Mouse (Mus musculus) stomach, embryonic 14.5 days (tissue): ENCODE measurements around the gene Tcp11l2. TPM values are rescaled to one million over a fixed set of nuclear protein-coding genes. Genes with fewer than 3 reads are reported as not detected.

Source experiments
- ATAC-seq: fragments of 200-750 bp; cut with Nextera tagmentation; 2 replicates; pipeline ENCODE4 v1.8.0; 2017; ENCODE audit warnings: low read depth, moderate TSS enrichment; ENCODE audit not compliant: insufficient number of reproducible peaks, insufficient read depth, low FRiP score
- H3K27ac ChIP-seq: fragments of 300-500 bp; sonication (generic); 2 replicates; pipeline ENCODE4 v1.5.1; 2014; ENCODE audit warnings: mild to moderate bottlenecking, low read length, moderate library complexity, mixed read lengths
- H3K27me3 ChIP-seq: fragments of 300-500 bp; sonication (generic); 2 replicates; pipeline ENCODE4 v1.6.1; 2014; ENCODE audit warnings: low read length, control low read depth, mixed read lengths; ENCODE audit not compliant: control insufficient read depth, insufficient read depth
- H3K36me3 ChIP-seq: fragments of 300-500 bp; sonication (generic); 2 replicates; pipeline ENCODE4 v1.6.1; 2014; ENCODE audit warnings: mild to moderate bottlenecking, control low read depth, low read length, moderate library complexity, mixed read lengths; ENCODE audit not compliant: control insufficient read depth, insufficient read depth
- H3K4me1 ChIP-seq: fragments of 300-500 bp; sonication (generic); 2 replicates; pipeline ENCODE4 v1.6.1; 2014; ENCODE audit warnings: low read length, control low read depth, mixed read lengths; ENCODE audit not compliant: control insufficient read depth, insufficient read depth
- H3K4me2 ChIP-seq: fragments of 300-500 bp; sonication (generic); replicated peaks from 2 replicates; pipeline ENCODE4 v1.6.1; 2014; ENCODE audit warnings: low read depth, low read length, control low read depth
- H3K4me3 ChIP-seq: fragments of 300-500 bp; sonication (generic); 2 replicates; pipeline ENCODE4 v1.5.1; 2014; ENCODE audit warnings: low read depth, low read length, control low read depth
- H3K9ac ChIP-seq: fragments of 300-500 bp; sonication (generic); replicated peaks from 2 replicates; pipeline ENCODE4 v1.6.1; 2014; ENCODE audit warnings: low read depth, mild to moderate bottlenecking, control low read depth, low read length, moderate library complexity, mixed read lengths
- H3K9me3 ChIP-seq: fragments of 300-500 bp; sonication (generic); 2 replicates; pipeline ENCODE4 v1.6.1; 2016; ENCODE audit warnings: low read depth, low read length, control low read depth; ENCODE audit not compliant: control insufficient read depth
- WGBS: fragments of 180-500 bp; shearing (Covaris S2); extraction: QIAGEN DNeasy Blood & Tissue Kit; methylation state at CpG from one replicate; pipeline ENCODE4 v1.1.7; 2014; 5-methylcytosine and 5-hydroxymethylcytosine counted together
- polyA plus RNA-seq: library from polyadenylated mRNA; unstranded; fragments of >200 nt; fragmentation: Nextera tagmentation; extraction: Ambion mirVana; gene quantifications from 2 replicates; pipeline ENCODE4 v1.2.1, GENCODE M21; 2014

Gene Tcp11l2
- polyA plus RNA-seq = 14.7 and 14.9 TPM in 2 replicates

GRCm38 (mm10) chr10:84576395-84577070 is at the start of gene Tcp11l2:
Gene Tcp11l2 (plus strand): TSS chr10:84576626.
- peak within 1 kb of the TSS; percentile 86 for H3K4me2 ChIP-seq
- under 1% methylated on average over 44 of the region's 46 CpGs for WGBS
- H3K27ac ChIP-seq = peak within 1 kb of the TSS; percentile 80
- H3K4me1 ChIP-seq = no peaks in the 10 kb centered on the region; the same call in 1 of the 2 replicates
- peak within 1 kb of the TSS; percentile 50 for H3K9ac ChIP-seq
- peak within 1 kb of the TSS; percentile 88 for H3K4me3 ChIP-seq
- no peaks in the 10 kb centered on the region for H3K27me3 ChIP-seq
- H3K9me3 ChIP-seq = no peaks in the 10 kb centered on the region
- H3K36me3 ChIP-seq = no peaks in the 10 kb centered on the region
- ATAC-seq = peak; percentile 98

- H3K9ac ChIP-seq = no peak overlapping the region
- H3K4me2 ChIP-seq = no peak overlapping the region
- H3K9me3 ChIP-seq = no peaks in the 10 kb centered on the region
- 70% methylated on average over 5 of the region's 5 CpGs for WGBS
- ATAC-seq = no peak
- peaks cover 35% of the 10 kb centered on the region; the same call in 1 of the 2 replicates for H3K36me3 ChIP-seq
- no peak overlapping the region for H3K27ac ChIP-seq
- H3K4me3 ChIP-seq = no peak overlapping the region
- peaks cover 15% of the 10 kb centered on the region; the same call in 1 of the 2 replicates for H3K4me1 ChIP-seq
- H3K27me3 ChIP-seq = no peaks in the 10 kb centered on the region
Observed at GRCm38 (mm10) chr10:84527070-84527469, 49.4 kb upstream of the Tcp11l2 start.

- H3K4me3 ChIP-seq = no peak overlapping the region
- H3K36me3 ChIP-seq = peaks cover 35% of the 10 kb centered on the region; the same call in 1 of the 2 replicates
- ATAC-seq = no peak
- H3K27ac ChIP-seq = no peak overlapping the region
- WGBS = 81% methylated on average over 12 of the region's 12 CpGs
- H3K9me3 ChIP-seq = no peaks in the 10 kb centered on the region
- no peak overlapping the region for H3K4me2 ChIP-seq
- no peak overlapping the region for H3K9ac ChIP-seq
- no peaks in the 10 kb centered on the region for H3K27me3 ChIP-seq
- H3K4me1 ChIP-seq = peaks cover 21% of the 10 kb centered on the region; the same call in 1 of the 2 replicates
Observed at GRCm38 (mm10) chr10:84527631-84528030, 48.8 kb upstream of the Tcp11l2 start.

- peaks cover 27% of the 10 kb centered on the region; the same call in 1 of the 2 replicates for H3K36me3 ChIP-seq
- H3K9me3 ChIP-seq = no peaks in the 10 kb centered on the region
- peaks cover 24% of the 10 kb centered on the region; the same call in 1 of the 2 replicates for H3K4me1 ChIP-seq
- H3K9ac ChIP-seq = no peak overlapping the region
- no peak for ATAC-seq
- H3K27me3 ChIP-seq = no peaks in the 10 kb centered on the region
- H3K27ac ChIP-seq = no peak overlapping the region
- H3K4me3 ChIP-seq = no peak overlapping the region
- no peak overlapping the region for H3K4me2 ChIP-seq
- 90% methylated on average over 8 of the region's 8 CpGs for WGBS
Observed at GRCm38 (mm10) chr10:84530388-84530787, 46.0 kb upstream of the Tcp11l2 start.

- H3K9me3 ChIP-seq = no peaks in the 10 kb centered on the region
- 86% methylated on average over 4 of the region's 4 CpGs for WGBS
- no peak overlapping the region for H3K9ac ChIP-seq
- H3K27me3 ChIP-seq = no peaks in the 10 kb centered on the region
- H3K4me2 ChIP-seq = peak overlapping the region; percentile 58
- H3K4me1 ChIP-seq = peaks cover 24% of the 10 kb centered on the region; the same call in 1 of the 2 replicates
- ATAC-seq = no peak
- no peak overlapping the region for H3K27ac ChIP-seq
- peaks cover 24% of the 10 kb centered on the region; the same call in 1 of the 2 replicates for H3K36me3 ChIP-seq
- H3K4me3 ChIP-seq = peak overlapping the region; percentile 89
Observed at GRCm38 (mm10) chr10:84531576-84531975, 44.9 kb upstream of the Tcp11l2 start.

- H3K27me3 ChIP-seq = no peaks in the 10 kb centered on the region
- WGBS = 49% methylated on average over 16 of the region's 16 CpGs
- no peak for ATAC-seq
Observed at GRCm38 (mm10) chr10:84532191-84532889, 44.1 kb upstream of the Tcp11l2 start.

GRCm38 (mm10) chr10:84532911-84533882 is 43.2 kb upstream of the Tcp11l2 start:
- peaks cover 9% of the 10 kb centered on the region; the same call in 1 of the 2 replicates for H3K36me3 ChIP-seq
- H3K27ac ChIP-seq = peak overlapping the region; percentile 85
- H3K4me1 ChIP-seq = peaks cover 24% of the 10 kb centered on the region; the same call in 1 of the 2 replicates
- peak overlapping the region; percentile 89 for H3K4me3 ChIP-seq
- peak overlapping the region; percentile 94 for H3K9ac ChIP-seq
- peak overlapping the region; percentile 58 for H3K4me2 ChIP-seq
- ATAC-seq = peak; percentile 19
- H3K27me3 ChIP-seq = no peaks in the 10 kb centered on the region
- H3K9me3 ChIP-seq = no peaks in the 10 kb centered on the region
- 1% methylated on average over 36 of the region's 72 CpGs for WGBS

More at GRCm38 (mm10) chr10:84532191-84532889, 44.1 kb upstream of the Tcp11l2 start:
- H3K27ac ChIP-seq = peak overlapping the region; percentile 17; the same call in 1 of the 2 replicates
- peak overlapping the region; percentile 58 for H3K4me2 ChIP-seq
- H3K4me1 ChIP-seq = peaks cover 24% of the 10 kb centered on the region; the same call in 1 of the 2 replicates
- peaks cover 17% of the 10 kb centered on the region; the same call in 1 of the 2 replicates for H3K36me3 ChIP-seq
- H3K4me3 ChIP-seq = peak overlapping the region; percentile 89
- 0 out of 2 replicates have a peak overlapping the region, but pooled peaks have one; percentile 94 for H3K9ac ChIP-seq
- no peaks in the 10 kb centered on the region for H3K9me3 ChIP-seq
